Mouse (Mus musculus) midbrain, embryonic 12.5 days (tissue): Measurements from ENCODE around the gene Atg4c. TPM values are rescaled to one million over a fixed set of nuclear protein-coding genes. Genes with fewer than 3 reads are reported as not detected.

ENCODE experiments used
- ATAC-seq: fragments of 200-750 bp; cut with Nextera tagmentation; 2 replicates; pipeline ENCODE4 v1.8.0; 2017; ENCODE audit warnings: low read depth, moderate TSS enrichment, moderate library complexity; ENCODE audit not compliant: low FRiP score
- H3K27ac ChIP-seq: fragments of 300-500 bp; sonication (generic); replicated peaks from 2 replicates; pipeline ENCODE4 v1.5.1; 2016; ENCODE audit warnings: mild to moderate bottlenecking
- H3K27me3 ChIP-seq: fragments of 300-500 bp; sonication (generic); 2 replicates; pipeline ENCODE4 v1.6.1; 2016; ENCODE audit warnings: mild to moderate bottlenecking
- H3K36me3 ChIP-seq: fragments of 300-500 bp; sonication (generic); 2 replicates; pipeline ENCODE4 v1.6.1; 2016
- H3K4me1 ChIP-seq: fragments of 300-500 bp; sonication (generic); 2 replicates; pipeline ENCODE4 v1.6.1; 2016
- H3K4me2 ChIP-seq: fragments of 300-500 bp; sonication (generic); replicated peaks from 2 replicates; pipeline ENCODE4 v1.6.1; 2016; ENCODE audit warnings: mild to moderate bottlenecking, moderate library complexity
- H3K4me3 ChIP-seq: fragments of 300-500 bp; sonication (generic); 2 replicates; pipeline ENCODE4 v1.5.1; 2016; ENCODE audit warnings: mild to moderate bottlenecking
- H3K9ac ChIP-seq: fragments of 300-500 bp; sonication (generic); replicated peaks from 2 replicates; pipeline ENCODE4 v1.6.1; 2016; ENCODE audit warnings: mild to moderate bottlenecking, moderate library complexity
- H3K9me3 ChIP-seq: fragments of 300-500 bp; sonication (generic); 2 replicates; pipeline ENCODE4 v1.6.1; 2016; ENCODE audit warnings: mild to moderate bottlenecking
- WGBS: fragments of 180-500 bp; shearing (Covaris S2); methylation state at CpG from one replicate; pipeline ENCODE4 v1.1.7; 2016; 5-methylcytosine and 5-hydroxymethylcytosine counted together
- polyA plus RNA-seq: library from polyadenylated mRNA; unstranded; fragments of >200 nt; fragmentation: Nextera tagmentation; extraction: Ambion mirVana; gene quantifications from 2 replicates; pipeline ENCODE4 v1.2.1, GENCODE M21; 2016

Atg4c gene
- polyA plus RNA-seq, 1 experiment from 2014 or later = 15.9 TPM

DNA sequence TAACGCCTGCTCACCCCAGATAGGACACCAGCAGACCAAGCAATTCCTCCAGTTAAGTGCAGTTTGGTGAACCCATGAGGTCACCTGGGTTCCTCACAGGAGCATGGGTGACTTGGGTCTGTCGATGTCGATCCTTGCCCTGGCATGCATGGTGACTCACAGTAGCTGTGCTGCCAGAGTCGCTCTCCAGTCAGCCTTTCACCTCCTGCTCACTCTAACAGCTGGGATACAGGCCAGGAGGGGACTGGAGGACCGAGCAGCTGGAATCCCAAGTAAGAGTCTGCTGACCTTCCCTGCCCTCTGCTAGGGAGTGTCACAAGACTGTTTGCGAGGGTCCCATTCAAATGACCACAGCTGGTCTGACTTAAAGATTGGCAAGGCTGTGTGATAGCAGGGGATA lies 33.5 kb downstream of the Atg4c start:
- H3K9ac ChIP-seq = no peak overlapping the region
- 82% methylated on average over 6 of the region's 6 CpGs for WGBS
- peaks cover 14% of the 10 kb centered on the region; the same call in 1 of the 2 replicates for H3K36me3 ChIP-seq
- H3K27ac ChIP-seq = no peak overlapping the region
- no peak for ATAC-seq
- H3K4me2 ChIP-seq = no peak overlapping the region
- no peak overlapping the region for H3K4me3 ChIP-seq
- H3K27me3 ChIP-seq = no peaks in the 10 kb centered on the region
- no peaks in the 10 kb centered on the region for H3K9me3 ChIP-seq
- H3K4me1 ChIP-seq = 0 out of 2 replicates have a peak, but pooled peaks cover 2% of the 10 kb centered on the region

DNA sequence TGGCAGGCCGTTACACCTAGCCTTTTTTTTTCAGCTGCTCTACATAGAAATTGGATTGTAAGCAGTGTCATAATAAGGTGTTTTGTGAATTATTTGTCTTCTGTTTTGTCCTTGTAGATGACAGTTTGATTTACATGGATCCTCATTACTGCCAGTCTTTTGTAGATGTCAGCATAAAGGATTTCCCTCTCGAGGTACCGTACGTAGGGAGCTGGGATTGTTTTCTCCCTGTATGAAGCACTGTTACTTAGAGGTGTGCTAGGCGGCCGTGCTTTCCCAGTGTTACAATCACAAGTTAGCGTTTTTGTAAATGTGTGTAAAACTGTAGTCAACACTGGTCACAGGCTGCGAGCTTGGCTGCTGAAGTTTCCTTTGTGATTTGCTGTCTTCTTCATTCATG lies 35.6 kb downstream of the Atg4c start:
- Histone ChIP-seq H3K9me3 (no peaks in the 10 kb centered on the region), H3K4me3 (no peak overlapping the region), H3K27ac (no peak overlapping the region; the same call in 1 of the 2 replicates), H3K36me3 (peaks cover 18% of the 10 kb centered on the region; the same call in 1 of the 2 replicates), H3K9ac (no peak overlapping the region), H3K27me3 (no peaks in the 10 kb centered on the region), H3K4me2 (no peak overlapping the region), H3K4me1 (0 out of 2 replicates have a peak, but pooled peaks cover 2% of the 10 kb centered on the region)
- 89% methylated on average over 8 of the region's 8 CpGs for WGBS
- ATAC-seq = no peak

DNA sequence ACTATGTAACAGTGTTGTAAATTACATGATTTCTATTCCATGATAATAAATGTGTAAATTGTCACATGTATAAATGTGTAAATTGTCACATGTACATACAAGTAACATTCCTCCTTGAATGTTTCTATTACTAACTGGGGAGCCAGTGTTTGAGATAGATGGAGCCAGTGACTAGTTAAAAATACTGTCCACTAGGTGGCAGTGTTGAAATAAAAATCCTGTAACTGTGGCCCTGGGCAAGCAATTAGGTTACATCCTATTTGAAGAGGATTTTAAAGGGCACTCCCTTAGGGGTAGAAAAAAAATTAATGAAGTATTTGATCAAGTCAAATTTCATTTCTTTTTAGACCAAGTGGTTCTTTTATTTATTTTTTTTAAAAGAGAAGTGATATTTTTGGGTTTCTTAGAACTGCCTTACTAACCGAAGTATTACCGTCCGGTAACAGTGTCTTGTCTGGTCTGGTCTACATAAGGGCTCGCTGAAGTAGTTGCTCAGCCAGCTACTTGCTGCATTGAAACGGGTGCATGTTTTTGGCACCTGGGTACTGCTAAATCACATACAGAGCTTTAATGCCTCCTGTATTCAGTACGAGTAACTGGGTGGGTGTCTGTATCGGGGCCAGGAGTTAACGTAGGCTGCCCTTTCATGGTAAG lies 41.6 kb downstream of the Atg4c start:
- WGBS = 93% methylated on average over 8 of the region's 8 CpGs
- Histone ChIP-seq H3K36me3 (0 out of 2 replicates have a peak, but pooled peaks cover 3% of the 10 kb centered on the region), H3K9me3 (no peaks in the 10 kb centered on the region), H3K4me3 (no peak overlapping the region), H3K4me1 (no peaks in the 10 kb centered on the region), H3K9ac (no peak overlapping the region), H3K27me3 (no peaks in the 10 kb centered on the region), H3K4me2 (no peak overlapping the region), H3K27ac (no peak overlapping the region)
- no peak for ATAC-seq

DNA sequence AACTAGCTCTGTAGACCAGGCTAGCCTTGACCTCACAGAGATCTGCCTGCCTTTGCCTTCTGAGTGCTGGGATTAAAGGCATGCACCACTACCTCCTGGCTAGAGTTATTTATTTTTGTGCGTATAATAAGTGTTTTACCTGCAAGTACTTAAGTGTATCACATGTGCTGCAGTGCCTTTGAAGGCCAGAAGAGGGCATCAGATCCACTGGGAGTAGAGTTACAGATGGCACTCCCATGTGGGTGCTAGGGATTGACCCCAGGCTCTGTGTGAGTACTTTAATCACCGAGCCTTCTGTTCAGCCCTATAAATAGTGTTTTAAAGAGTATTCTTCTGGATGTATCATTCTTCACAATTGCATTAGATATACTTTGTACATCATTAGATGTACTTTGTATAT lies 44.6 kb downstream of the Atg4c start:
- H3K27ac ChIP-seq = no peak overlapping the region
- peaks cover 6% of the 10 kb centered on the region; the same call in 1 of the 2 replicates for H3K36me3 ChIP-seq
- no peaks in the 10 kb centered on the region for H3K4me1 ChIP-seq
- H3K9me3 ChIP-seq = no peaks in the 10 kb centered on the region
- ATAC-seq = no peak
- H3K4me3 ChIP-seq = no peak overlapping the region
- WGBS = 97% methylated on average over 2 of the region's 2 CpGs
- no peak overlapping the region for H3K9ac ChIP-seq
- H3K4me2 ChIP-seq = no peak overlapping the region
- no peaks in the 10 kb centered on the region for H3K27me3 ChIP-seq

DNA sequence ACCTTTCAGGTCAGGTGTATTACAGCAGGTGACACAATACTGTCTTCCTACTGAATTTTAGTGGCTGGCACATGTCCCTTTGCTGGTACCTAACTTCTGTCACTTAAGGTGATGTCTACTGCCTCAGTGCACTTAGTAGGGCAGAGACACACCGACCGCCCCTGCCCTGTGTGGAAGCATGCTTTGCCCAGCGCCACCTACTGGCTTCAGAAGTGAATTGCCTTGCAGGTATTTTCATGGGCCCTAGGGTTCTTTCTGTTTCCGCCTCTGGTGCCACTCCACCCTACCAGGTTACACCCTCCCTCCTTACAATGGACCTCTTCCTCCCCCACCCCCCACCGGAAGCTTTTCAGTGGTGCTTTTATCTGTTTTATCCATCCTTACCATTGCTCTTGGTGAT lies 47.9 kb downstream of the Atg4c start:
- Histone ChIP-seq H3K9ac (no peak overlapping the region), H3K4me3 (no peak overlapping the region), H3K27me3 (no peaks in the 10 kb centered on the region), H3K9me3 (no peaks in the 10 kb centered on the region), H3K4me1 (no peaks in the 10 kb centered on the region), H3K27ac (no peak overlapping the region), H3K36me3 (peaks cover 3% of the 10 kb centered on the region; the same call in 1 of the 2 replicates), H3K4me2 (no peak overlapping the region)
- 45% methylated on average over 5 of the region's 5 CpGs for WGBS
- no peak for ATAC-seq

DNA sequence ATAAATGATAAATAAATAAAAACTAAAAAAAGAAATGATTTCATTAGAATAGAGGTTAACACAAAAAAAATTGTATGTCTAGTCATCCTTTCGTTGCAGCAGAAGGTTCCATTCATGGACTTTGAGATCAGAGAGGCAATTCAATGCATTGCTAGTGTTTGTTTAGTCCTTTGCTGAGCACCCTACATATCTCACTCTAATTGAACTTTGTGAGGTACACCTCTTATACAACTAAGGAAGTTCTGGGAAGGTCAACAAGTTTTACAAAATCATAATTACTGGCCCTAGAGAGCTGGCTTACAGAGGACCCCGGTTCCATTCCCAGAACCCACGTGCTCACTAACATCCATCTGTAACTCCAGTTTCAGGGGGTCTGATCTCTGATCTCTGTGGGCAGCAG lies 55.6 kb downstream of the Atg4c start:
- Histone ChIP-seq H3K27me3 (no peaks in the 10 kb centered on the region), H3K9ac (no peak overlapping the region), H3K36me3 (no peaks in the 10 kb centered on the region), H3K4me1 (no peaks in the 10 kb centered on the region), H3K4me3 (no peak overlapping the region), H3K27ac (no peak overlapping the region), H3K4me2 (no peak overlapping the region), H3K9me3 (no peaks in the 10 kb centered on the region)
- WGBS = 90% methylated on average over 3 of the region's 3 CpGs
- no peak for ATAC-seq

DNA sequence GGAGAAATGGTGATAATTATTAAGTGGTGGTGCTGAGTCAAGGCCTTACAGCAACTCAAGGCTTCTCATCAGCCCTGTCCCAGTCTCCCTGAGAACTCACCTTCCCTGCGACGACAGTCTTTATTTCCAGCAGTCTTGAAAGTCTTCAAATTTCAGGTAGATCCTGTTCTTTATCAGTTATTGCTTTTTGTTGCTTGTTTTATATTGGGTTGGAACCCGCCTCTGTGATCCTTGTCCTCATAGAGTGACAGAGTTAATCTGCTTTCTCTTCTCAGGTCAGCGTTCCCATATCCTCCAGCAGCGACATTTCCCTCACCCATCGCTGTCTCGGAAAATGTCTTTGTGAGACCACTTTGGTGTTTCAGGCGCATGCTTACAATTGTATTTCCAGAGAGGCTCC lies 56.1 kb downstream of the Atg4c start:
- no peak for ATAC-seq
- no peak overlapping the region for H3K4me3 ChIP-seq
- no peaks in the 10 kb centered on the region for H3K27me3 ChIP-seq
- H3K36me3 ChIP-seq = 0 out of 2 replicates have a peak, but pooled peaks cover 2% of the 10 kb centered on the region
- H3K9ac ChIP-seq = no peak overlapping the region
- H3K4me2 ChIP-seq = no peak overlapping the region
- no peaks in the 10 kb centered on the region for H3K9me3 ChIP-seq
- 93% methylated on average over 8 of the region's 8 CpGs for WGBS
- no peaks in the 10 kb centered on the region for H3K4me1 ChIP-seq
- no peak overlapping the region for H3K27ac ChIP-seq

DNA sequence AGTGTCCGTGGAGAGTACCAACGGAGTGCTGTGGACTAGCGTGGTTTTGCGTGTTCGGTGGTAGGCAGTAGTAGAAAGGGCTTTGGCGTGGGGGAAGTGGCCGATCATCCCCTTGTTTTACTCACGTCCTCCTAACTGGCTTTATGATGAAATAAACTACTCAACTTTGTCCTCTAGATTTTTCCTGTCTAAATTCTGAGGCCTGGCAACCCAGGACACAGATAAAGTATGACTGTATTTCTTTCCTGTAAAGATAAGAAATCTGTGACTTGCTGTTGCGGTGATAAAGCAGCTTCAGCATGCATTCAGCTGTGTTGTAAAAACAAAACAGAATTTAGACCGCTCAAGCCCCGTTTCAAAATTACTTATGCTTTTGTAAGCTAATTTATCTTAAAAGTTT lies 59.2 kb downstream of the Atg4c start:
- Histone ChIP-seq H3K4me1 (no peaks in the 10 kb centered on the region), H3K27me3 (no peaks in the 10 kb centered on the region), H3K9ac (no peak overlapping the region), H3K4me3 (no peak overlapping the region), H3K9me3 (no peaks in the 10 kb centered on the region), H3K36me3 (0 out of 2 replicates have a peak, but pooled peaks cover 7% of the 10 kb centered on the region), H3K27ac (no peak overlapping the region), H3K4me2 (no peak overlapping the region)
- 90% methylated on average over 11 of the region's 11 CpGs for WGBS
- no peak for ATAC-seq

DNA sequence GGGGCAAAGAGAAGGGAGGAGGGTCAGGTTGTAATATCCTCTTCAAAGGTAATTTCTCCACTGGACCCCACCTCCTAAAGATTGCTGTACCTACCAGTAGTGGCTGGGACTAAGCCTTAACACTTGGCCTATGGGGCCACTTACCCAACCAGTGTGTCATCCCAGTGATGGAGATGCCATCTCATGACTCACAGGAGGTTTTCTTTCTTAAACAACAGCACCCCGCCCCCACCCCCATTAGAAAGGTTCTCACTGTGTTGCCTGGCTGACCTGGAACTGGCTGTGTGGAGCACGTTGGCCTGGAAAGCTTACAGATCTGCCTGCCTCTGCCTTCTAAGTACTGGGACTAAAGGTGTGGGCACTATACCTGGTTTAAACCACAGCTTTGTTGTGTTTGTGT lies 69.5 kb downstream of the Atg4c start:
- ATAC-seq = no peak
- WGBS = 91% methylated on average over 2 of the region's 2 CpGs

DNA sequence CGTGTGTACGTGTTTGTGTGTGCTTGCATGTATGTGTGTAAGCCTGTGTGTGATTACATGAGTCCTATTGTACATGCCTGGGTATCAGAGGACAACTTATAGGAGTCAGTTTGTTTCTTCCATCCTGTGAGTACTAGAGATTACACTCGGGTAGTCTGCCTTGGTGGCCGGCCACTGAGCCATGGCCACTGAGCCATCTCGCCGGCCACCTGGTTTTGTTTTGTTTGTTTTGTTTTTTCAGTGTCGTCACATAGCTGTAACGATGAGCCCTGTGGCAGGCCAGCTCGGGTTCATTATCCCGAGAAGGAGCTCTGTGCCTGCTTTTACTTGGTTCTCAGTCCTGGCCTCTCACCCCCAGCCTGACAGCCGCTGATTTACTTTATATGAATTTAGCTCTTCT lies 69.9 kb downstream of the Atg4c start:
- 73% methylated on average over 11 of the region's 11 CpGs for WGBS
- no peak overlapping the region for H3K4me3 ChIP-seq
- H3K27me3 ChIP-seq = 0 out of 2 replicates have a peak, but pooled peaks cover 6% of the 10 kb centered on the region

More for the DNA sequence above, 69.5 kb downstream of the Atg4c start:
- H3K9me3 ChIP-seq = no peaks in the 10 kb centered on the region
- no peak overlapping the region for H3K27ac ChIP-seq
- H3K9ac ChIP-seq = no peak overlapping the region
- no peak overlapping the region for H3K4me3 ChIP-seq
- no peaks in the 10 kb centered on the region for H3K4me1 ChIP-seq
- no peaks in the 10 kb centered on the region for H3K36me3 ChIP-seq
- H3K27me3 ChIP-seq = 0 out of 2 replicates have a peak, but pooled peaks cover 6% of the 10 kb centered on the region
- no peak overlapping the region for H3K4me2 ChIP-seq

DNA sequence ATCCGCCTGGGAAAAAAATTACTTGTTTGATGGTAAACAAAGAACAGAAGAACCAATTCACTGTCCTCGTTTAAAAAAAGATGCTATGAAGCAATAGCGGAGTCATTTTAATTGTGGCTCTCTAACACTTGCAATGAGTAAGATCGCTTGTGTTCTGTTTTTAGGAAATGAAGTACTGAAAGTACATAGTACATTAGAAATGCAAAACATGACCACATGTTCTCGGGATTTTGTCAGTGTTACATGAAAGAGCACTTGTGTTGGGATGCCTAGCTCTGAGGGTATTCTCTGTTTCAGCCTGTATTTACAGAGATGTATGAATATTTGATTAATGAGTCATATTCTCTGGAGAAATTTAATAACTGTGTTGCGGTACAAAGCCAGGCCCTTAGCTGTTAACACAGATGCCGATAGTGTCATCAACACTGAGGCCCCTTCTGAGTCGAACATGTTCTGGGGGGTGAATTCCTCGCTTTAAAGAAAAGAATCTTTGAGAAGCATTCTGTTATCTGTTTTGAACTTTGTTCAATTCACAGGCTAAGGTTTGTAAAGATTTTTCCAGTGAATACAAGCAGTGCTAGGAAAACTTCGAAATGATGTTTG lies 73.2 kb downstream of the Atg4c start:
- H3K4me3 ChIP-seq = no peak overlapping the region
- no peak overlapping the region for H3K9ac ChIP-seq
- H3K9me3 ChIP-seq = no peaks in the 10 kb centered on the region
- 0 out of 2 replicates have a peak, but pooled peaks cover 6% of the 10 kb centered on the region for H3K27me3 ChIP-seq
- H3K4me1 ChIP-seq = no peaks in the 10 kb centered on the region
- no peak for ATAC-seq
- WGBS = 82% methylated on average over 10 of the region's 10 CpGs
- no peak overlapping the region for H3K4me2 ChIP-seq
- H3K36me3 ChIP-seq = no peaks in the 10 kb centered on the region
- no peak overlapping the region for H3K27ac ChIP-seq

More for the DNA sequence above, 69.9 kb downstream of the Atg4c start:
- Histone ChIP-seq H3K4me2 (no peak overlapping the region), H3K4me1 (no peaks in the 10 kb centered on the region), H3K9me3 (no peaks in the 10 kb centered on the region), H3K9ac (no peak overlapping the region), H3K36me3 (no peaks in the 10 kb centered on the region), H3K27ac (no peak overlapping the region)
- no peak for ATAC-seq

DNA sequence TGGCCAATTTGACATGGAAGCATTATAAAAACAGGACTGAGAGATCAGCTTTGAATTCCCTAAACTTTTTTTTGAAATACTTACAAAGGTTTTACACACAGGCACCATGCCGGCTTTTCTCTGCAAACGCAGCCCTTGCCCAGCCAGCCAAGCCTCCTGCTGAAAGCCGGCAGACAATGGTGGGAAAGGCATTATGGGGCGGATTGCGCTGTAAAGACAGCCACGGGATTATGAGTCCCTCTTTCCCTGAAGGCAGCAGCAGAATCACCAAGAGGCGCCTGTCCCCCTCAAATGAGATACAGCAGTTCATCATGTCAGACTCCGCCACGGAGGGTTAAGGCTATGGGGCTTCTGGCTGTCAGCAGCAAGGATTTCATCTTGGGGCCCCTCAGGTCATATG lies 79.1 kb downstream of the Atg4c start:
- ATAC-seq = peak; percentile 78
- Histone ChIP-seq H3K4me3 (no peak overlapping the region), H3K4me1 (peaks cover 16% of the 10 kb centered on the region), H3K27ac (peak overlapping the region; percentile 66), H3K9me3 (no peaks in the 10 kb centered on the region), H3K4me2 (peak overlapping the region; percentile 39), H3K27me3 (0 out of 2 replicates have a peak, but pooled peaks cover 3% of the 10 kb centered on the region), H3K36me3 (no peaks in the 10 kb centered on the region), H3K9ac (no peak overlapping the region)
- 9% methylated on average over 9 of the region's 9 CpGs for WGBS
